Mouse (Mus musculus) cerebellum, adult 2 months (tissue): ENCODE data around the gene Tulp2.

Source experiments
- CTCF ChIP-seq: fragments of 200-500 bp; IDR thresholded peaks from 2 replicates; pipeline ENCODE4 v1.5.1; 2011; ENCODE audit warnings: low read depth, mild to moderate bottlenecking, control low read depth, low read length, moderate library complexity, borderline replicate concordance; ENCODE audit not compliant: insufficient read depth
- POLR2A ChIP-seq: fragments of 200-500 bp; IDR thresholded peaks from 2 replicates; pipeline ENCODE4 v1.6.1; 2011; ENCODE audit warnings: low read length, control low read depth, borderline replicate concordance; ENCODE audit not compliant: insufficient read depth

GRCm38 (mm10) chr7:45560241-45560640 is 78.6 kb downstream of the Tulp2 start:
- no peak for TF ChIP-seq POLR2A
- TF ChIP-seq CTCF = no peak
